ENCODE assay signal across 28 mouse cellular contexts in genomic region chr5:58118930-58119611, GRCm38 (mm10).
DNase-seq lines count a peak whose midpoint lies in the region; ATAC-seq lines count a peak whose summit lies in the region.
"Had no signal": no experiment of that assay in that cellular context is flagged by ENCODE, and none has a peak within 500 bp of the region (broad histone marks: within the 10 kb centered on the region; RNA-seq: fewer than 3 reads in every experiment).

No protein-coding gene starts in this region.

- no peak overlapping the region for H3K4me3 ChIP-seq in kidney, embryonic 15.5 days (replicated peaks)
- H3K4me3 ChIP-seq in midbrain, embryonic 11.5 days (ENCODE audit: low read depth, low read length) = no peak overlapping the region
- H3K4me3 ChIP-seq in midbrain, embryonic 13.5 days (replicated peaks) = no peak overlapping the region
- H3K4me3 ChIP-seq in embryonic facial prominence, embryonic 10.5 days = no peak overlapping the region
- H3K4me3 ChIP-seq: embryonic facial prominence, embryonic 15.5 days; forebrain, embryonic 13.5 days; heart, embryonic 15.5 days; limb, embryonic 10.5 days; limb, embryonic 15.5 days; liver, embryonic 15.5 days; myocyte; neural tube, embryonic 12.5 days had no signal

- no peak overlapping the region for H3K27ac ChIP-seq in kidney, embryonic 15.5 days
- no peak overlapping the region for H3K27ac ChIP-seq in midbrain, embryonic 11.5 days (ENCODE audit: low read depth, low read length)
- H3K27ac ChIP-seq in midbrain, embryonic 13.5 days = no peak overlapping the region
- H3K27ac ChIP-seq in embryonic facial prominence, embryonic 10.5 days (replicated peaks) = no peak overlapping the region
- H3K27ac ChIP-seq: embryonic facial prominence, embryonic 15.5 days; forebrain, embryonic 13.5 days; heart, embryonic 15.5 days; limb, embryonic 10.5 days; limb, embryonic 15.5 days; liver, embryonic 15.5 days; neural tube, embryonic 12.5 days had no signal

- H3K4me1 ChIP-seq in kidney, embryonic 15.5 days = no peaks in the 10 kb centered on the region
- no peaks in the 10 kb centered on the region for H3K4me1 ChIP-seq in midbrain, embryonic 11.5 days (ENCODE audit: control insufficient read depth, insufficient read depth, low read length)
- peaks cover 8% of the 10 kb centered on the region; the same call in 1 of the 2 replicates for H3K4me1 ChIP-seq in midbrain, embryonic 13.5 days (replicated peaks)
- H3K4me1 ChIP-seq in embryonic facial prominence, embryonic 10.5 days = no peaks in the 10 kb centered on the region
- H3K4me1 ChIP-seq: embryonic facial prominence, embryonic 15.5 days; forebrain, embryonic 13.5 days; limb, embryonic 15.5 days; liver, embryonic 15.5 days; neural tube, embryonic 12.5 days had no signal

- DNase-seq in kidney, adult 11 months = no peak
- DNase-seq in midbrain, embryonic 11.5 days (ENCODE audit: low spot score, missing footprints) = no peak
- DNase-seq in embryonic facial prominence, embryonic 10.5 days (ENCODE audit: low spot score) = peak; percentile 15
- DNase-seq in spleen, postnatal 36 days (ENCODE audit: low spot score in 2 of 2) = no peak
- DNase-seq: adrenal gland, postnatal 25 days; cerebellum, adult 18-20 months; cerebellum, postnatal 14 days; gastrocnemius, postnatal 14 days; kidney, adult 8-10 months; layer of hippocampus, postnatal 36 days; lung, embryonic 14.5 days; lung, postnatal 14 days; right cerebral cortex, postnatal 4 days; thymus, adult 2 months; thymus, postnatal 36 days had no signal

- WGBS in kidney, embryonic 15.5 days = 6% methylated on average over 3 of the region's 3 CpGs
- 12% methylated on average over 3 of the region's 3 CpGs for WGBS in midbrain, embryonic 11.5 days
- 23% methylated on average over 3 of the region's 3 CpGs for WGBS in midbrain, embryonic 13.5 days
- 17% methylated on average over 3 of the region's 3 CpGs for WGBS in embryonic facial prominence, embryonic 10.5 days

- H3K9ac ChIP-seq in kidney, embryonic 15.5 days = no peak overlapping the region
- H3K9ac ChIP-seq in midbrain, embryonic 11.5 days (ENCODE audit: low read length) = no peak overlapping the region
- H3K9ac ChIP-seq in midbrain, embryonic 13.5 days (replicated peaks) = no peak overlapping the region
- H3K9ac ChIP-seq: embryonic facial prominence, embryonic 15.5 days; forebrain, embryonic 13.5 days; heart, embryonic 15.5 days; limb, embryonic 15.5 days; liver, embryonic 15.5 days; lung, embryonic 14.5 days; neural tube, embryonic 12.5 days had no signal

- no peak overlapping the region for H3K4me2 ChIP-seq in kidney, embryonic 15.5 days
- no peak overlapping the region for H3K4me2 ChIP-seq in midbrain, embryonic 11.5 days
- no peak overlapping the region for H3K4me2 ChIP-seq in midbrain, embryonic 13.5 days (replicated peaks)
- H3K4me2 ChIP-seq: embryonic facial prominence, embryonic 15.5 days; forebrain, embryonic 13.5 days; heart, embryonic 15.5 days; limb, embryonic 15.5 days; liver, embryonic 15.5 days; lung, embryonic 14.5 days; neural tube, embryonic 12.5 days had no signal

- no peaks in the 10 kb centered on the region for H3K9me3 ChIP-seq in kidney, embryonic 15.5 days (replicated peaks)
- H3K9me3 ChIP-seq in midbrain, embryonic 11.5 days (ENCODE audit: control insufficient read depth, low read length) = no peaks in the 10 kb centered on the region
- H3K9me3 ChIP-seq in midbrain, embryonic 13.5 days = no peaks in the 10 kb centered on the region
- H3K9me3 ChIP-seq in embryonic facial prominence, embryonic 10.5 days = no peaks in the 10 kb centered on the region
- H3K9me3 ChIP-seq: embryonic facial prominence, embryonic 15.5 days; forebrain, embryonic 13.5 days; heart, embryonic 15.5 days; limb, embryonic 10.5 days; limb, embryonic 15.5 days; liver, embryonic 15.5 days; neural tube, embryonic 12.5 days had no signal

- peak; percentile 77 for ATAC-seq in kidney, embryonic 15.5 days (replicated peaks; ENCODE audit: low FRiP score)
- peak; percentile 35; the same call in 1 of the 2 replicates for ATAC-seq in midbrain, embryonic 11.5 days (ENCODE audit: low FRiP score)
- no peak for ATAC-seq in midbrain, embryonic 13.5 days
- no peak for ATAC-seq in megakaryocyte progenitor cell, adult 5-6 weeks (replicated peaks; ENCODE audit: poor library complexity)
- ATAC-seq: CD4-positive, CD25-positive, alpha-beta regulatory T cell, adult 4 months; forebrain, embryonic 13.5 days; hindbrain, embryonic 16.5 days had no signal

- H3K27me3 ChIP-seq in kidney, embryonic 15.5 days = no peaks in the 10 kb centered on the region
- no peaks in the 10 kb centered on the region for H3K27me3 ChIP-seq in midbrain, embryonic 11.5 days (ENCODE audit: control insufficient read depth, insufficient read depth, low read length)
- H3K27me3 ChIP-seq in midbrain, embryonic 13.5 days = no peaks in the 10 kb centered on the region
- H3K27me3 ChIP-seq in embryonic facial prominence, embryonic 10.5 days (replicated peaks; ENCODE audit: low read depth, poor library complexity, severe bottlenecking) = no peaks in the 10 kb centered on the region
- H3K27me3 ChIP-seq: embryonic facial prominence, embryonic 15.5 days; forebrain, embryonic 13.5 days; heart, embryonic 15.5 days; limb, embryonic 15.5 days; liver, embryonic 15.5 days; neural tube, embryonic 12.5 days had no signal

- no peaks in the 10 kb centered on the region for H3K36me3 ChIP-seq in kidney, embryonic 15.5 days
- H3K36me3 ChIP-seq in midbrain, embryonic 11.5 days (ENCODE audit: control insufficient read depth, insufficient read depth, low read length) = no peaks in the 10 kb centered on the region
- no peaks in the 10 kb centered on the region for H3K36me3 ChIP-seq in midbrain, embryonic 13.5 days
- no peaks in the 10 kb centered on the region for H3K36me3 ChIP-seq in embryonic facial prominence, embryonic 10.5 days (replicated peaks)
- H3K36me3 ChIP-seq: embryonic facial prominence, embryonic 15.5 days; heart, embryonic 15.5 days; limb, embryonic 10.5 days; limb, embryonic 15.5 days; liver, embryonic 15.5 days; neural tube, embryonic 12.5 days had no signal

Comparison
In these comparisons a context has a peak if more than half of its experiments do, and no peak if none do; other contexts are left out.
1. ATAC-seq: peak in kidney, embryonic 15.5 days (single experiment) and midbrain, embryonic 11.5 days (single experiment); none in midbrain, embryonic 13.5 days (single experiment) and megakaryocyte progenitor cell, adult 5-6 weeks (single experiment).